Mouse (Mus musculus) E14TG2a.4 (cell line): ENCODE data around the gene Cnnm2.

ENCODE experiments used
- H3K27me3 ChIP-seq: 2 replicates; pipeline ENCODE4 v1.6.1; 2014; ENCODE audit warnings: low read length, control low read depth; ENCODE audit not compliant: insufficient read depth
- H3K36me3 ChIP-seq: 2 replicates; pipeline ENCODE4 v1.6.1; 2014; ENCODE audit warnings: low read length, control low read depth; ENCODE audit not compliant: insufficient read depth
- H3K4me1 ChIP-seq: replicated peaks from 2 replicates; pipeline ENCODE4 v1.6.1; 2014; ENCODE audit warnings: low read depth, low read length, control low read depth
- H3K4me3 ChIP-seq: replicated peaks from 2 replicates; pipeline ENCODE4 v1.5.1; 2014; ENCODE audit warnings: mild to moderate bottlenecking, low read length
- H3K9me3 ChIP-seq: 2 replicates; pipeline ENCODE4 v1.6.1; 2014; ENCODE audit warnings: low read length, control low read depth
- CTCF ChIP-seq: conservative IDR thresholded peaks from 2 replicates; pipeline ENCODE4 v1.5.1; 2014; ENCODE audit warnings: low read length
- NANOG ChIP-seq: IDR thresholded peaks from 2 replicates; pipeline ENCODE4 v1.6.1; 2014; ENCODE audit warnings: borderline replicate concordance, low read length, mixed read lengths
- POU5F1 ChIP-seq: IDR thresholded peaks from 2 replicates; pipeline ENCODE4 v1.6.1; 2014; ENCODE audit warnings: low read length, borderline replicate concordance

Gene Cnnm2

GRCm38 (mm10) chr19:46878346-46878745, 117.0 kb downstream of the Cnnm2 start:
- TF ChIP-seq CTCF = no peak
- TF ChIP-seq POU5F1 = no peak
- TF ChIP-seq NANOG = no peak
- Histone ChIP-seq H3K9me3 (no peaks in the 10 kb centered on the region), H3K4me3 (no peak overlapping the region), H3K36me3 (peaks cover 77% of the 10 kb centered on the region), H3K4me1 (peaks cover 10% of the 10 kb centered on the region), H3K27me3 (no peaks in the 10 kb centered on the region)

GRCm38 (mm10) chr19:46879876-46880275, 118.5 kb downstream of the Cnnm2 start:
- Histone ChIP-seq H3K27me3 (no peaks in the 10 kb centered on the region), H3K9me3 (no peaks in the 10 kb centered on the region), H3K4me3 (no peak overlapping the region), H3K36me3 (peaks cover 81% of the 10 kb centered on the region), H3K4me1 (peaks cover 10% of the 10 kb centered on the region)
- no peak for TF ChIP-seq CTCF
- no peak for TF ChIP-seq NANOG
- TF ChIP-seq POU5F1 = no peak

- Histone ChIP-seq H3K36me3 (peaks cover 100% of the 10 kb centered on the region), H3K9me3 (no peaks in the 10 kb centered on the region), H3K4me3 (no peak overlapping the region), H3K27me3 (no peaks in the 10 kb centered on the region), H3K4me1 (peaks cover 17% of the 10 kb centered on the region)
- TF ChIP-seq CTCF (no peak), POU5F1 (no peak), NANOG (no peak)
These were observed 124.0 kb downstream of the Cnnm2 start for GRCm38 (mm10) chr19:46885365-46885764.

GRCm38 (mm10) chr19:46886826-46887225, 125.4 kb downstream of the Cnnm2 start:
- TF ChIP-seq NANOG (no peak), CTCF (no peak), POU5F1 (no peak)
- H3K4me1 ChIP-seq = peaks cover 17% of the 10 kb centered on the region

GRCm38 (mm10) chr19:46887811-46888527, 126.6 kb downstream of the Cnnm2 start:
- TF ChIP-seq NANOG (no peak), POU5F1 (no peak), CTCF (no peak)
- H3K9me3 ChIP-seq = no peaks in the 10 kb centered on the region

More at GRCm38 (mm10) chr19:46886826-46887225, 125.4 kb downstream of the Cnnm2 start:
- Histone ChIP-seq H3K36me3 (peaks cover 100% of the 10 kb centered on the region), H3K27me3 (no peaks in the 10 kb centered on the region), H3K9me3 (no peaks in the 10 kb centered on the region), H3K4me3 (no peak overlapping the region)

GRCm38 (mm10) chr19:46889666-46890065, 128.3 kb downstream of the Cnnm2 start:
- Histone ChIP-seq H3K4me3 (no peak overlapping the region), H3K36me3 (peaks cover 92% of the 10 kb centered on the region), H3K9me3 (no peaks in the 10 kb centered on the region)

More at GRCm38 (mm10) chr19:46887811-46888527, 126.6 kb downstream of the Cnnm2 start:
- Histone ChIP-seq H3K4me3 (no peak overlapping the region), H3K36me3 (peaks cover 100% of the 10 kb centered on the region), H3K4me1 (peaks cover 17% of the 10 kb centered on the region), H3K27me3 (no peaks in the 10 kb centered on the region)

DNA sequence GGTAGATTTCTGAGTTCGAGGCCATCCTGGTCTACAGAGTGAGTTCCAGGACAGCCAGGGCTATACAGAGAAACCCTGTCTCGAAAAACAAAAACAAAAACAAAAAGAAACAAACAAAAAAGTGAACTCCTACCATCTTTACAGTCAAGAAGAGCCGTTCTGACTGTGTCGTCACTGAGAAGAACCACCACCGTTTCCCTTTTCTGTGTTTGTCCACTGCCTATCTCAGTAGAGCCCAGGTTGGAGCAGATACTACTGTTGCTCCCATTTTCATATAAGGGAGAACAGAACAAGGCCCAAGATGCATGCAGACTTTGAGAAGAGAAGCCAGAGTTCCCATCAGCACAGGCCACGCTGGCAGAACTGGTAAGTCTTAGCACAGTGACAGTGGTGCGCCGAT, 129.3 kb downstream of the Cnnm2 start:
- H3K9me3 ChIP-seq = no peaks in the 10 kb centered on the region
- no peak overlapping the region for H3K4me3 ChIP-seq
- H3K4me1 ChIP-seq = peaks cover 17% of the 10 kb centered on the region
- H3K36me3 ChIP-seq = peaks cover 88% of the 10 kb centered on the region
- no peak for TF ChIP-seq CTCF
- TF ChIP-seq POU5F1 = no peak
- no peak for TF ChIP-seq NANOG
- H3K27me3 ChIP-seq = no peaks in the 10 kb centered on the region

More at GRCm38 (mm10) chr19:46889666-46890065, 128.3 kb downstream of the Cnnm2 start:
- H3K27me3 ChIP-seq = no peaks in the 10 kb centered on the region
- peaks cover 17% of the 10 kb centered on the region for H3K4me1 ChIP-seq
- TF ChIP-seq CTCF = no peak
- TF ChIP-seq POU5F1 = no peak
- no peak for TF ChIP-seq NANOG

DNA sequence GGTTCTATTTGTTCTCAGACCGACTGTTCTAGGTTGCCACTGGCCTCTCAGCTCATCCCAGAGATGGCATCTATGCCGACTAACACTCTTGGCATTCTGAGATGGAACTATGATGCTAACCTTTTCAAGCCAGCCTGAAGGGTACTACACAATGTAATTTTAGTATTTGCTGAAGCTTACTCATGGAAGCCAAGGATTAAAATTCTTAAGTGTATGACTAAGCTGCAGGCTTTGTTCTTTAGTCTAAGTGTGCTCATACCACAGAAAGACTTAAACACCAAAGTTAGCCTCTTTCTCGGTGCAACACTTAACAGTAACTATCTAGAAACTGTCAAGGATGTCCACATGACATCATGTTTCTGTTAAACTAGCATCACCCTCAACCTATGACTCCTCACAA, 131.5 kb downstream of the Cnnm2 start:
- H3K4me1 ChIP-seq = peaks cover 13% of the 10 kb centered on the region
- TF ChIP-seq CTCF = no peak
- TF ChIP-seq NANOG = no peak
- no peak for TF ChIP-seq POU5F1
- peaks cover 80% of the 10 kb centered on the region for H3K36me3 ChIP-seq
- peaks cover 5% of the 10 kb centered on the region for H3K9me3 ChIP-seq
- H3K4me3 ChIP-seq = no peak overlapping the region
- H3K27me3 ChIP-seq = no peaks in the 10 kb centered on the region

DNA sequence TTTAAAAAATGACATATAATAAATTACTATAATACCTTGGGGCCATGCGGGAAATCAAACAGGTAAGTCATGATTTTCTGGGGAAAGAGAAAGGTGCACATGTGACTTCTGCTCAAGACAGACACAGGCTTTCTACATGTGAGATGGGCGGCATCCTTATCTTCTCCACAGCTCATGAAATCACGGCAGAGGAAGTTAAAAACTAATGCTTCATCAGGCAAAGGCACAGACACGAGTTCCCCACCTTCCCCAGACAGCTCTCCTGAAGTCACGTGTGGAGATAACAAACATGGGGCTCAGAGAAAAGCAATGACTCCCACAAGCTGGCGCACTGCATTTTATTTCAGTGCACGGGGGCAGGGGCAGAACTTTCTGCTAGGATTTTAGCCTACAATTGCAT, 132.1 kb downstream of the Cnnm2 start:
- Histone ChIP-seq H3K4me3 (no peak overlapping the region), H3K4me1 (peaks cover 7% of the 10 kb centered on the region), H3K9me3 (peaks cover 5% of the 10 kb centered on the region), H3K36me3 (peaks cover 80% of the 10 kb centered on the region), H3K27me3 (no peaks in the 10 kb centered on the region)
- TF ChIP-seq CTCF (no peak), POU5F1 (no peak), NANOG (no peak)
